8 mouse cellular contexts compared by ENCODE assay signal in genomic region chr1:55131424-55132014, GRCm38 (mm10). TPM values are rescaled to one million over a fixed set of nuclear protein-coding genes. Genes with fewer than 3 reads are reported as not detected.
DNase-seq lines count a peak whose midpoint lies in the region; ATAC-seq and TF ChIP-seq lines count a peak whose summit lies in the region.

No protein-coding gene starts in this region.

- peak; percentile 77 for ATAC-seq in liver, embryonic 14.5 days (ENCODE audit: insufficient read depth)
- no peak for ATAC-seq in neural tube, embryonic 13.5 days (ENCODE audit: low read depth)

- H3K4me2 ChIP-seq in liver, embryonic 14.5 days (ENCODE audit: low read depth) = peak overlapping the region; percentile 78
- peak overlapping the region; percentile 75 for H3K4me2 ChIP-seq in neural tube, embryonic 13.5 days

- under 1% methylated on average over 46 of the region's 47 CpGs for WGBS in liver, embryonic 14.5 days (ENCODE audit: insufficient replicate concordance)
- WGBS in neural tube, embryonic 13.5 days = under 1% methylated on average over 47 of the region's 47 CpGs

- TF ChIP-seq CTCF in liver, embryonic 14.5 days (IDR thresholded peaks at IDR 0.05; ENCODE audit: low read depth) = no peak

- no peaks in the 10 kb centered on the region for H3K9me3 ChIP-seq in liver, embryonic 14.5 days (ENCODE audit: control insufficient read depth, low read length)
- H3K9me3 ChIP-seq in neural tube, embryonic 13.5 days = no peaks in the 10 kb centered on the region

- H3K36me3 ChIP-seq in liver, embryonic 14.5 days (replicated peaks; ENCODE audit: control insufficient read depth, insufficient read depth, low read depth) = no peaks in the 10 kb centered on the region; the same call in 1 of the 2 replicates
- H3K36me3 ChIP-seq in neural tube, embryonic 13.5 days = no peaks in the 10 kb centered on the region; the same call in 1 of the 2 replicates

- peak overlapping the region; percentile 76 for H3K27ac ChIP-seq in liver, embryonic 14.5 days
- H3K27ac ChIP-seq in neural tube, embryonic 13.5 days (replicated peaks) = peak overlapping the region; percentile 99

- no peaks in the 10 kb centered on the region for H3K27me3 ChIP-seq in liver, embryonic 14.5 days (ENCODE audit: control insufficient read depth, insufficient read depth, low read length)
- H3K27me3 ChIP-seq in neural tube, embryonic 13.5 days = no peaks in the 10 kb centered on the region

- TF ChIP-seq EP300 in liver, embryonic 14.5 days (IDR thresholded peaks at IDR 0.05; ENCODE audit: low read depth) = no peak

- H3K4me1 ChIP-seq in liver, embryonic 14.5 days (replicated peaks; ENCODE audit: control insufficient read depth in 2 of 2, insufficient read depth in 2 of 2, low read length in 1 of 2) = peaks cover 13 to 18% of the 10 kb centered on the region in 2 experiments
- peaks cover 32% of the 10 kb centered on the region for H3K4me1 ChIP-seq in neural tube, embryonic 13.5 days (replicated peaks)

- H3K4me3 ChIP-seq in liver, embryonic 14.5 days (ENCODE audit: insufficient read depth in 1 of 2, low read depth in 2 of 2, low read length in 2 of 2) = peak overlapping the region; percentile 81 to 92
- peak overlapping the region; percentile 99 for H3K4me3 ChIP-seq in neural tube, embryonic 13.5 days

- DNase-seq in adrenal gland, postnatal 4 days (ENCODE audit: low spot score in 2 of 2) = peak; percentile 21 to 35
- no peak for DNase-seq in adrenal gland, adult (ENCODE audit: inconsistent age in 2 of 2, low spot score in 1 of 2)
- peak; percentile 72 for DNase-seq in thymus, postnatal 14 days
- DNase-seq in thymus, postnatal 36 days = no peak
- DNase-seq in gonadal fat pad, adult 2 months (ENCODE audit: low read depth) = peak; percentile 65
- DNase-seq in liver, embryonic 14.5 days (ENCODE audit: low read depth in 3 of 3, low spot score in 3 of 3) = peak; percentile 29 to 37 (median 32)
- DNase-seq in layer of hippocampus, adult 18-20 months (ENCODE audit: low spot score in 2 of 2) = no peak

- H3K9ac ChIP-seq in liver, embryonic 14.5 days (replicated peaks) = peak overlapping the region; percentile 97
- H3K9ac ChIP-seq in neural tube, embryonic 13.5 days = peak overlapping the region; percentile 99

RNA-seq across cellular contexts. Expression of gene Mob4, which starts 0.5 kb away (rescaled TPM):
- 100 to 1,000 TPM; 175 to 181 TPM for total RNA-seq in adrenal gland, postnatal 4 days (2021)
- 11.7 and 12.5 TPM in 2 replicates for polyA plus RNA-seq in gonadal fat pad, adult 2 months (2012; rRNA removed)
- 7.3 and 10.8 TPM in 2 replicates for polyA plus RNA-seq in liver, embryonic 14.5 days (2012; rRNA removed)
- 36.0 and 38.0 TPM in 2 replicates for polyA plus RNA-seq in liver, embryonic 14.5 days (2014; fragmentation: Nextera tagmentation; extraction: Ambion mirVana)
- 187 and 204 TPM in 2 replicates for polyA plus RNA-seq in neural tube, embryonic 13.5 days (2015; fragmentation: Nextera tagmentation; extraction: Ambion mirVana)
- total RNA-seq in layer of hippocampus, adult 18-20 months (2021) = 10 to 100 TPM; 54.8 to 55.1 TPM

RNA-seq across cellular contexts. Expression of gene Hspd1, which starts 43.5 kb away (rescaled TPM):
- 100 to 1,000 TPM; 727 to 733 TPM for total RNA-seq in adrenal gland, postnatal 4 days (2021)
- polyA plus RNA-seq in gonadal fat pad, adult 2 months (2012; rRNA removed) = 35.0 and 39.5 TPM in 2 replicates
- 73.8 and 163 TPM in 2 replicates for polyA plus RNA-seq in liver, embryonic 14.5 days (2012; rRNA removed)
- polyA plus RNA-seq in liver, embryonic 14.5 days (2014; fragmentation: Nextera tagmentation; extraction: Ambion mirVana) = 241 and 264 TPM in 2 replicates
- polyA plus RNA-seq in neural tube, embryonic 13.5 days (2015; fragmentation: Nextera tagmentation; extraction: Ambion mirVana) = 274 and 281 TPM in 2 replicates
- 100 to 1,000 TPM; 179 to 181 TPM for total RNA-seq in layer of hippocampus, adult 18-20 months (2021)

RNA-seq across cellular contexts. Expression of gene Hspe1, which starts 43.6 kb away (rescaled TPM):
- 100 to 1,000 TPM; 424 to 448 TPM for total RNA-seq in adrenal gland, postnatal 4 days (2021)
- 23.7 and 29.1 TPM in 2 replicates for polyA plus RNA-seq in gonadal fat pad, adult 2 months (2012; rRNA removed)
- 148 and 306 TPM in 2 replicates for polyA plus RNA-seq in liver, embryonic 14.5 days (2012; rRNA removed)
- 396 and 414 TPM in 2 replicates for polyA plus RNA-seq in liver, embryonic 14.5 days (2014; fragmentation: Nextera tagmentation; extraction: Ambion mirVana)
- polyA plus RNA-seq in neural tube, embryonic 13.5 days (2015; fragmentation: Nextera tagmentation; extraction: Ambion mirVana) = 286 and 293 TPM in 2 replicates
- 100 to 1,000 TPM in 1 of 2 experiments, 10 to 100 TPM in 1; 95.7 to 106 TPM for total RNA-seq in layer of hippocampus, adult 18-20 months (2021)

Comparison
In these comparisons a context has a peak if more than half of its experiments do, and no peak if none do; other contexts are left out.
1. DNase-seq: peak in adrenal gland, postnatal 4 days (2 of 2), thymus, postnatal 14 days (single experiment), gonadal fat pad, adult 2 months (single experiment) and liver, embryonic 14.5 days (3 of 3); none in adrenal gland, adult (0 of 2), thymus, postnatal 36 days (0 of 2) and layer of hippocampus, adult 18-20 months (0 of 2).